Mouse (Mus musculus): ENCODE data around the gene Helq. TPM values are rescaled to one million over a fixed set of nuclear protein-coding genes. Genes with fewer than 3 reads are reported as not detected.

The Helq gene
- total RNA-seq, 1 experiment, result 30.1 TPM

DNA sequence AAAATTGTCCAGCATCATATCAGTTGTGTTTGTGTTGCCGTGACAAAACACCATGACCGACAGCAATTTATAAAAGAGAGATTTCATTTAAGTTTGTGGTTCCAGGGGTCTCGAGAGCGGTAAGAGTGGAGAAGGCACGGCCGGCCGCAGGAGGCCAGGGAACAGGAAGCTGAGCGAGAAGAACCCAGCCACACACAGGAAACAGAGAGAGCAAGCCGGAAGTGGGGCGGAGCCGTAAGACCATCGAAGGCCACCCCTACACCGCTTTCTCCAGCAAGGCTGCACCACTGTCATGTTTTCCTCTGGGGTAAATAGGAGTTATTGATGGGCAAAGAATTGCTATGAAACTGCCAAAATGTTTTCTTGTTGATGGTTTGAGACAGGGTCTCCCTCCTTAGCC lies 69.6 kb downstream of the Helq start:
- Histone ChIP-seq H3K4me3 (ENCODE audit: insufficient read depth in 1 of 2, low read depth in 1 of 2, low read length in 2 of 2, poor library complexity in 1 of 2, severe bottlenecking in 1 of 2) (no peak overlapping the region), H3K27ac (ENCODE audit: insufficient read depth, low read depth, low read length, poor library complexity, severe bottlenecking) (no peak overlapping the region), H3K4me1 (ENCODE audit: control insufficient read depth in 2 of 2, insufficient read depth in 2 of 2, low read length in 2 of 2, poor library complexity in 1 of 2) (no peaks in the 10 kb centered on the region), H3K36me3 (ENCODE audit: control insufficient read depth, insufficient read depth, low read length, poor library complexity, severe bottlenecking) (no peaks in the 10 kb centered on the region), H3K9me3 (ENCODE audit: control insufficient read depth, insufficient read depth, low read depth, low read length) (no peaks in the 10 kb centered on the region), H3K9ac (ENCODE audit: insufficient read depth, low read depth, low read length, poor library complexity, severe bottlenecking) (no peak overlapping the region)
- TF ChIP-seq MAFK (IDR thresholded peaks at IDR 0.05; ENCODE audit: insufficient read depth, low read depth, low read length), result no peak
- TF ChIP-seq HCFC1 (IDR thresholded peaks at IDR 0.05; ENCODE audit: borderline replicate concordance, insufficient read depth, low read length), result no peak
- no peak for TF ChIP-seq ZNF384 (IDR thresholded peaks at IDR 0.05; ENCODE audit: low read depth, low read length)
- TF ChIP-seq ZC3H11A (IDR thresholded peaks at IDR 0.05; ENCODE audit: borderline replicate concordance, low read depth, low read length), result no peak
- TF ChIP-seq CHD2 (IDR thresholded peaks at IDR 0.05; ENCODE audit: low read depth, low read length), result no peak
- no peak for DNase-seq (ENCODE audit: low read depth, low spot score)
- in situ Hi-C loops (cut with MboI; ENCODE audit: low sequenced_read_pairs in 2 of 2, unreplicated experiment in 2 of 2), result no loop called here

DNA sequence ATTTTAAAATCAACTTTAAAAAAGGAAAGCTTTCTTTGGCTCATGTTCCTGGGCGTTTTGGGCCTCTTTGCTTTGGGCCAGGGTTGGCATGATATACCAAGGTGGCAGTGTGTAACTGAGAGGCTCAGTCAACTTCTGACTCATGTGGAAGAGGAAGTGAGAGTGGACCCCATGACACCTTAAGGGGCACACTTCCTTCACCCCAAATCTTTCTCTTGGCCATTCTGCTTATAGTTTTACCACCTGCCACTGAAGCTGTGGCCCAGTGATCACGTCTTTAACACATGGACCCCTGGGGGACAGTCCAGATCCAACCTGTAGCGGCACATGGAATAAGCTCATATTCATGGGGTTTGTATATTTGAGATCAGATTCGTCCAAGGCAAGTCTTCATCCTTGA lies 72.4 kb downstream of the Helq start:
- in situ Hi-C loops (cut with MboI; ENCODE audit: low sequenced_read_pairs in 2 of 2, unreplicated experiment in 2 of 2), result no loop called here
- Histone ChIP-seq H3K36me3 (ENCODE audit: control insufficient read depth, insufficient read depth, low read length, poor library complexity, severe bottlenecking) (no peaks in the 10 kb centered on the region), H3K9me3 (ENCODE audit: control insufficient read depth, insufficient read depth, low read depth, low read length) (no peaks in the 10 kb centered on the region), H3K9ac (ENCODE audit: insufficient read depth, low read depth, low read length, poor library complexity, severe bottlenecking) (no peak overlapping the region), H3K4me1 (ENCODE audit: control insufficient read depth in 2 of 2, insufficient read depth in 2 of 2, low read length in 2 of 2, poor library complexity in 1 of 2) (no peaks in the 10 kb centered on the region), H3K4me3 (ENCODE audit: insufficient read depth in 1 of 2, low read depth in 1 of 2, low read length in 2 of 2, poor library complexity in 1 of 2, severe bottlenecking in 1 of 2) (no peak overlapping the region), H3K27ac (ENCODE audit: insufficient read depth, low read depth, low read length, poor library complexity, severe bottlenecking) (no peak overlapping the region)
- TF ChIP-seq ZC3H11A (IDR thresholded peaks at IDR 0.05; ENCODE audit: borderline replicate concordance, low read depth, low read length) (no peak), ZNF384 (IDR thresholded peaks at IDR 0.05; ENCODE audit: low read depth, low read length) (no peak), HCFC1 (IDR thresholded peaks at IDR 0.05; ENCODE audit: borderline replicate concordance, insufficient read depth, low read length) (no peak), MAFK (IDR thresholded peaks at IDR 0.05; ENCODE audit: insufficient read depth, low read depth, low read length) (no peak), CHD2 (IDR thresholded peaks at IDR 0.05; ENCODE audit: low read depth, low read length) (no peak)
- DNase-seq (ENCODE audit: low read depth, low spot score), result no peak

DNA sequence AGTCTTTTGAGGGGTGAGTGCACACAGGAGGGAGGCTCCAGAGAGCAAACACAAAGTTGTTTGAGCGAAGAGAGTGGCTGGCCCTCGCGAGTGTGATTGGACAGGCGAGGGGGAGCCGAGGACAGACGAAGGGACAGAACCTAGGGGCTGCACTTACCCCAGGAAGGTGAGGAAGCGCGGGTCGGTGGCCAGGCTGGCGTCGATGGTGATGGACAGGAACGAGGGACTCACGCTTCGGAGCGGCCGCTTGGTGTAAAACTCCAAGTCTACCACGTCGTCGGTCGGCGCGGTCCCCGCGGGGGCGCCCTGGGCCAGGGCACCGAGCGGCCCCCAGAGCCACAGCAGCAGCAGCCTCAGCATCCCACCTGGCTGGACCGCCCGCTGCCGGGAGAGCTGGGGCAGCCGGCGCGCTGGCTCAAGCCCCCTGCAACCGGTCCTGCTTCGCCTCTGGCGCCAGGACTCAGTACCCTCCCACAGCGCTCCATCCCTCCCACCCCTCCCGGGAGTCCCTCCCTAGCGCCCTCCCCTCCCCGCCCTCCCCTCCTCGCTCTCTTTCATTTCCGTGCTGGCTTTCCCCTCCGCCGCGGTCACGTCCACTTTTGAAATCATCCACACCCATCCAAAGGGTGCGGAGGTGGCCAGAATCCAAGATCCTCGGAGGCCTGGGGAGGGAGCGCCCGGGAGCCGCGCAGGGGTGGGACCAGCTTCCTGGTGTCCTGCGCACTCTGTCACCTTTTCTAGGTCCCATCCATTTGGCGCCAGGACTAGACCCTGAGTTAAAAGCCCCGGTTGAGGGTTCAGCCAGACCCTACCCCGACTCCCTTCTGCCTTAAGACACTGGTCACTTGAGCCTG lies 78.9 kb downstream of the Helq start, which contains the start of gene Hpse:
Gene Hpse, minus strand, starts transcription at position 482 of the 854 bp plus-strand sequence.
- Histone ChIP-seq H3K4me3 (ENCODE audit: insufficient read depth in 1 of 2, low read depth in 1 of 2, low read length in 2 of 2, poor library complexity in 1 of 2, severe bottlenecking in 1 of 2) (peak within 1 kb of the TSS; percentile 74 to 81), H3K9ac (ENCODE audit: insufficient read depth, low read depth, low read length, poor library complexity, severe bottlenecking) (peak within 1 kb of the TSS; percentile 39), H3K36me3 (ENCODE audit: control insufficient read depth, insufficient read depth, low read length, poor library complexity, severe bottlenecking) (no peaks in the 10 kb centered on the region), H3K27ac (ENCODE audit: insufficient read depth, low read depth, low read length, poor library complexity, severe bottlenecking) (no peak within 1 kb of the TSS), H3K9me3 (ENCODE audit: control insufficient read depth, insufficient read depth, low read depth, low read length) (no peaks in the 10 kb centered on the region), H3K4me1 (ENCODE audit: control insufficient read depth in 2 of 2, insufficient read depth in 2 of 2, low read length in 2 of 2, poor library complexity in 1 of 2) (no peaks in the 10 kb centered on the region; a peak in 1 of 4 replicates)
- peak; percentile 22 for DNase-seq (ENCODE audit: low read depth, low spot score)
- in situ Hi-C loops (cut with MboI; ENCODE audit: low sequenced_read_pairs in 2 of 2, unreplicated experiment in 2 of 2), result loop anchor here in 1 of 2 experiments (25.0 kb wide), 1 partner anchor 943 kb away; the partner anchor contains the start of gene Nkx6-1
- TF ChIP-seq CHD2 (IDR thresholded peaks at IDR 0.05; ENCODE audit: low read depth, low read length) (no peak), MAFK (IDR thresholded peaks at IDR 0.05; ENCODE audit: insufficient read depth, low read depth, low read length) (no peak), ZC3H11A (IDR thresholded peaks at IDR 0.05; ENCODE audit: borderline replicate concordance, low read depth, low read length) (no peak), ZNF384 (IDR thresholded peaks at IDR 0.05; ENCODE audit: low read depth, low read length) (no peak), HCFC1 (IDR thresholded peaks at IDR 0.05; ENCODE audit: borderline replicate concordance, insufficient read depth, low read length) (no peak)

DNA sequence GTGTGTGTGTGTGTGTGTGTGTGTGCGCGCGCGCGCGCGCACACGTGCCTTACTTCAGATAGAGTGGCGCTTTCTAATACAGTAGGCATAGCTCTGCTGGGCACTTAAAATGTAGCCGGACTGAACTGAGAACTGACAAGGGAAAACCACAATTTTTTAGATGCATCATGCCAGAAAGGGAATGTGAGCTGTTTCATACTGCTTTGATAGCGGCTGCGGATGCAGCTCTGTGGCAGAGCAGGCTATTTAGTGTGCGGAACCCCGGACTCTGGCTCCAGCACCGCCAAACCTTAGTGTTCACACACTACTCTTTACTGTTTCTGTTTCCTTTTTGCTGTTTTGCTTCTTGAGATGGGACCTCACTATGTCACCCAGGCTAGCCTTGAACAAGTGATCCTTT lies 81.6 kb downstream of the Helq start:
- Histone ChIP-seq H3K4me3 (ENCODE audit: insufficient read depth in 1 of 2, low read depth in 1 of 2, low read length in 2 of 2, poor library complexity in 1 of 2, severe bottlenecking in 1 of 2) (no peak overlapping the region), H3K9me3 (ENCODE audit: control insufficient read depth, insufficient read depth, low read depth, low read length) (no peaks in the 10 kb centered on the region), H3K36me3 (ENCODE audit: control insufficient read depth, insufficient read depth, low read length, poor library complexity, severe bottlenecking) (no peaks in the 10 kb centered on the region), H3K4me1 (ENCODE audit: control insufficient read depth in 2 of 2, insufficient read depth in 2 of 2, low read length in 2 of 2, poor library complexity in 1 of 2) (no peaks in the 10 kb centered on the region; a peak in 1 of 4 replicates), H3K27ac (ENCODE audit: insufficient read depth, low read depth, low read length, poor library complexity, severe bottlenecking) (no peak overlapping the region), H3K9ac (ENCODE audit: insufficient read depth, low read depth, low read length, poor library complexity, severe bottlenecking) (no peak overlapping the region)
- TF ChIP-seq ZC3H11A (IDR thresholded peaks at IDR 0.05; ENCODE audit: borderline replicate concordance, low read depth, low read length), result no peak
- TF ChIP-seq ZNF384 (IDR thresholded peaks at IDR 0.05; ENCODE audit: low read depth, low read length), result no peak
- no peak for TF ChIP-seq HCFC1 (IDR thresholded peaks at IDR 0.05; ENCODE audit: borderline replicate concordance, insufficient read depth, low read length)
- TF ChIP-seq CHD2 (IDR thresholded peaks at IDR 0.05; ENCODE audit: low read depth, low read length), result no peak
- no peak for TF ChIP-seq MAFK (IDR thresholded peaks at IDR 0.05; ENCODE audit: insufficient read depth, low read depth, low read length)
- in situ Hi-C loops (cut with MboI; ENCODE audit: low sequenced_read_pairs in 2 of 2, unreplicated experiment in 2 of 2), result loop anchor here in 1 of 2 experiments (25.0 kb wide), 1 partner anchor 946 kb away; the partner anchor contains the start of gene Nkx6-1
- DNase-seq (ENCODE audit: low read depth, low spot score), result no peak

Other genes with a start within 250 kb of the Helq start
- gene Plac8, start 226.4 kb downstream of the Helq start, total RNA-seq (2012; rRNA removed), result 28.1 and 30.5 TPM in 2 replicates
- 27.4 and 43.9 TPM in 2 replicates for gene Coq2, start 123.5 kb downstream of the Helq start, total RNA-seq (2012; rRNA removed)
- 0.32 and 1.2 TPM in 2 replicates for gene Hpse, start 78.9 kb downstream of the Helq start, total RNA-seq (2012; rRNA removed)
- gene Mrps18c, start within 50 bp of the Helq start, total RNA-seq (2012; rRNA removed), result 53.8 and 72.8 TPM in 2 replicates
- 19.5 and 20.7 TPM in 2 replicates for gene Abraxas1, start 22.4 kb upstream of the Helq start, total RNA-seq (2012; rRNA removed)
- 5.6 and 9.3 TPM in 2 replicates for gene Gpat3, start 47.1 kb upstream of the Helq start, total RNA-seq (2012; rRNA removed)